Mouse (Mus musculus) hindbrain, embryonic 11.5 days (tissue): ENCODE data around the gene Pim1. TPM values are rescaled to one million over a fixed set of nuclear protein-coding genes. Genes with fewer than 3 reads are reported as not detected.

Source experiments
- ATAC-seq: fragments of 200-750 bp; cut with Nextera tagmentation; 2 replicates; pipeline ENCODE4 v1.8.0; 2017; ENCODE audit warnings: mild to moderate bottlenecking, moderate TSS enrichment, moderate library complexity; ENCODE audit not compliant: low FRiP score
- DNase-seq: peaks from one replicate; pipeline ENCODE4 v3.0.0-alpha.2; 2015; ENCODE audit warnings: low spot score
- H3K27ac ChIP-seq: fragments of 300-500 bp; sonication (generic); 2 replicates; pipeline ENCODE4 v1.5.1; 2014; ENCODE audit warnings: mild to moderate bottlenecking, low read depth, low read length
- H3K27me3 ChIP-seq: fragments of 300-500 bp; sonication (generic); 2 replicates; pipeline ENCODE4 v1.6.1; 2014; ENCODE audit warnings: mild to moderate bottlenecking, low read length, moderate library complexity, mixed read lengths; ENCODE audit not compliant: control insufficient read depth, insufficient read depth
- H3K36me3 ChIP-seq: fragments of 300-500 bp; sonication (generic); 2 replicates; pipeline ENCODE4 v1.6.1; 2014; ENCODE audit warnings: mild to moderate bottlenecking, low read length, moderate library complexity, mixed read lengths; ENCODE audit not compliant: control insufficient read depth, insufficient read depth
- H3K4me1 ChIP-seq: fragments of 300-500 bp; sonication (generic); replicated peaks from 2 replicates; pipeline ENCODE4 v1.6.1; 2014; ENCODE audit warnings: low read length, mixed read lengths; ENCODE audit not compliant: control insufficient read depth, insufficient read depth
- H3K4me2 ChIP-seq: fragments of 300-500 bp; sonication (generic); replicated peaks from 2 replicates; pipeline ENCODE4 v1.6.1; 2014; ENCODE audit warnings: mild to moderate bottlenecking, low read depth, low read length
- H3K4me3 ChIP-seq: fragments of 300-500 bp; sonication (generic); 2 replicates; pipeline ENCODE4 v1.5.1; 2014; ENCODE audit warnings: low read depth, low read length
- H3K9ac ChIP-seq: fragments of 300-500 bp; sonication (generic); 2 replicates; pipeline ENCODE4 v1.6.1; 2014; ENCODE audit warnings: low read depth, low read length
- H3K9me3 ChIP-seq: fragments of 300-500 bp; sonication (generic); 2 replicates; pipeline ENCODE4 v1.6.1; 2016; ENCODE audit warnings: low read length; ENCODE audit not compliant: control insufficient read depth
- WGBS: fragments of 180-500 bp; shearing (Covaris S2); extraction: QIAGEN DNeasy Blood & Tissue Kit; methylation state at CpG from one replicate; pipeline ENCODE4 v1.1.7; 2014; 5-methylcytosine and 5-hydroxymethylcytosine counted together
- polyA plus RNA-seq: library from polyadenylated mRNA; unstranded; fragments of >200 nt; fragmentation: Nextera tagmentation; extraction: Ambion mirVana; gene quantifications from 2 replicates; pipeline ENCODE4 v1.2.1, GENCODE M21; 2014

Pim1 gene
- polyA plus RNA-seq, 1 experiment from 2014 or later: 16.8 TPM

DNA sequence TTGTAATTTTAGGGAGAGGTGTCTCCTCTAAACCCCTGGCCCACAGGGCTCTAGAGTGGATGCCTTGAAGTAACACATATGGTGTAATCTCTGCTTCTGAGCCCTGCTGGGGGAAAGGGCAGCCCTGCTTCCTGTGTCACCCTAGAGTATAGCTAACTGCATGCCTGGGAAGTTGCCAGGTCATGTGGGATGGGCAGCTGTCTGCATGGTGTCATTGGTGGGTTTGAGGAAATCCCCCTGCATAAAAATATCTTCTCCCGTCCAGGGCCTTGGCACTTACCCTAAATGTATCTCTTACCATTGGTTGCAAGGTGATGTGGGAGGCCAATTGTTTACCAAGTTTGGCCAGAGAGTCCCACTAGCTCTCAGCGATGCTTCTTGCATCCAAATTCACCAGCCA, 16.5 kb upstream of the Pim1 start:
- Histone ChIP-seq H3K9me3 (no peaks in the 10 kb centered on the region), H3K27me3 (no peaks in the 10 kb centered on the region), H3K4me2 (no peak overlapping the region), H3K36me3 (no peaks in the 10 kb centered on the region), H3K4me3 (no peak overlapping the region), H3K27ac (no peak overlapping the region), H3K9ac (no peak overlapping the region), H3K4me1 (no peaks in the 10 kb centered on the region)
- no peak for ATAC-seq
- 88% methylated on average over 2 of the region's 2 CpGs for WGBS
- no peak for DNase-seq

DNA sequence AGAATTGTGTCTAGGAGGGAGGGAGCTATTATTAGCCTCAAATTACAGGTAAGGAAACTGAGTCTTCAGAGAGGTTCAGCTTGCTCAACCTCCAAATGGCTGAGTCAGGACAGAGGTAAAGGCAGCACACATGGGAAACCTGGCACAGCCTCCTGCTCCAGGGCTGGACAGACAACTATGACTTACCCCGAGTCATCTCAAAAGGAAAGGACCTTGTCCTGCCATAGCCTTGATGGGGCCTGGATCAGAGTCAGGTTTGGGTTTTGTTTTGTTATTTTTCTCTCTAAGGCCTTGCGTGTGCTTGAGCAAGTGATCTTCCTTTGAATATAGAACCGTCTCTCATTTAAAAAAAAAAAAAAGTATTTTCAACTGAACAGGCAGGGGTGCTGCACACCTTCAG, 15.4 kb upstream of the Pim1 start:
- Histone ChIP-seq H3K4me1 (no peaks in the 10 kb centered on the region), H3K9me3 (no peaks in the 10 kb centered on the region), H3K27ac (no peak overlapping the region), H3K4me3 (no peak overlapping the region), H3K4me2 (no peak overlapping the region), H3K27me3 (no peaks in the 10 kb centered on the region), H3K9ac (no peak overlapping the region), H3K36me3 (no peaks in the 10 kb centered on the region)
- no peak for ATAC-seq
- no peak for DNase-seq
- 88% methylated on average over 3 of the region's 3 CpGs for WGBS

DNA sequence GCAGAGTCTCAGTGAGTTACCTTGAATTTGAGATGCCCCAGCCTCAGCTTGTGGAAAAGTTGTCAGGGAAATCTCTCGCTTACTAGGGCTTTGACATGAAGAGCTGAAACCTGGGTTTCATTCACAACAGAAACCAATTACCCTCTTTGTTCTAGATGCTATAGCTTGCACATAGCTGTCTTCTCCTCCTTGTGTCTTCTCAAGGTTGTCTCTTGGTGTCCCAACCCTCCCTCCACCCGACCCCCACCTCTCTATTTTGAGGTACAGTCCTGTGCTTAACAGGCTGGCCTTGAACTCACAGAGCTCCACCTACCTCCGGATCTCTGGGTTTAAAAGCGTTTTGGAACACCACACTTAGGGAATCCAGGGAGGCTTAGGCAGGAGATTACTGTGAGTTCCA, 14.1 kb upstream of the Pim1 start:
- DNase-seq (no peak), ATAC-seq (no peak)

DNA sequence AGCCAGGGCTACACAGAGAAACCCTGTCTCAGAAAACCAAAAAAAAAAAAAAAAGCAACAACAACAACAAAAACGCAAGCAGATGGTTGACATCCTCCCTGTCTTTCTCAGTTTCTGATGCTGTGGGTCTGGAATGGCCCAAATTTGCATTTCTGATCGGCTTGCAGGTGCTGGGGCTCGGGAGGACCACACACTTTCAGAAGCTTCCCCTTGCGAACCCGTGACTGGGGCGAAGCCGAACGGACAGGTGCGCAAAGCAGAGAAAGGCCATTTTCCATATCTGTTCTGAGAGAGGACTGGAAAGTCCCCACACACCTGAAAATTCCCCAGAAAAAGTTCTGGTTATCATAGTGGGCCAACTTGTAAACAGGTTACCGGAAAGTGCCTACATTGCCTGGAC, 13.2 kb upstream of the Pim1 start:
- DNase-seq: no peak
- Histone ChIP-seq H3K4me1 (no peaks in the 10 kb centered on the region), H3K9me3 (no peaks in the 10 kb centered on the region), H3K4me3 (no peak overlapping the region), H3K27ac (no peak overlapping the region), H3K9ac (no peak overlapping the region), H3K4me2 (no peak overlapping the region), H3K27me3 (no peaks in the 10 kb centered on the region), H3K36me3 (no peaks in the 10 kb centered on the region)
- WGBS: 91% methylated on average over 10 of the region's 10 CpGs
- no peak for ATAC-seq

More for the DNA sequence above, 14.1 kb upstream of the Pim1 start:
- no peak overlapping the region for H3K9ac ChIP-seq
- WGBS: 69% methylated on average over 4 of the region's 4 CpGs
- no peaks in the 10 kb centered on the region for H3K27me3 ChIP-seq
- no peaks in the 10 kb centered on the region for H3K36me3 ChIP-seq
- no peaks in the 10 kb centered on the region for H3K9me3 ChIP-seq
- no peak overlapping the region for H3K4me2 ChIP-seq
- no peak overlapping the region for H3K27ac ChIP-seq
- H3K4me3 ChIP-seq: no peak overlapping the region
- H3K4me1 ChIP-seq: no peaks in the 10 kb centered on the region

DNA sequence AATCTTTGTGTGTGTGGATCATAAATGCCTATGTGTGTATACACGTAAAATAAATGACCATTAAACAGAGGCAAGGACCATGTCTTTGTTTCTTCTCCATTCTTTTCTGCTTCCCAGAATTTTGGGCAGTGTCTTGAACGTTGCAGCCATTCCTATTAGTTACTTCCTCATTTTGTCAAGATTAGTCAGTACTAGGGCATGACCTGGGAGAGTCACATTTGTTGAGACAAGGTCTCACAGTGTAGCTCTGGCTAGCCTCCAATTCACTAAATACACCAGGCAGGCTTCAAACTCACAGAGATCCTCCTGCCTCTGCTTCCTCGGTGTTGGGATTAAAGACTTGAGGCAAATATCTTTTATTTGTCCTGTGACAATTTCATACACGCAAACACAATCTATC, 12.3 kb upstream of the Pim1 start:
- Histone ChIP-seq H3K27ac (no peak overlapping the region), H3K4me3 (no peak overlapping the region), H3K4me1 (no peaks in the 10 kb centered on the region), H3K9me3 (no peaks in the 10 kb centered on the region), H3K9ac (no peak overlapping the region), H3K36me3 (no peaks in the 10 kb centered on the region), H3K27me3 (no peaks in the 10 kb centered on the region), H3K4me2 (no peak overlapping the region)
- ATAC-seq (no peak), DNase-seq (no peak)
- WGBS: 89% methylated on average over 4 of the region's 4 CpGs

DNA sequence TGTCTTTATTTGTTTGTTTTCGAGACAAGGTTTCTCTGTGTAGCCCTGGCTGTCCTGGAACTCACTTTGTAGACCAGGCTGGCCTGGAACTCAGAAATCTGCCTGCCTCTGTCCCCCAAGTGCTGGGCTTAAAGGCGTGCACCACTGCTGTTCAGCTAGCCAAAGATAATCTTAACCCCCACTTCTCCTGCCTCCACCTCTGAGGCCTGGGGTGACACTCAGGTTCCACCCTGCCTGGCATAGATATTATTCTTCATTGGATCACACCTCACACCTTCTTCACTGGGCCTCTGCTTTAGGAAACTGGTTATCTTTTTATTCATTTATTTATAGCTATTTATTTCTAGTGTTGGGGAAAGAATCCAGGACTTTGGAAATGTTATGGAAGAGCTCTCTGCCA, 10.3 kb upstream of the Pim1 start:
- H3K36me3 ChIP-seq: no peaks in the 10 kb centered on the region
- H3K4me1 ChIP-seq: no peaks in the 10 kb centered on the region
- H3K27me3 ChIP-seq: no peaks in the 10 kb centered on the region
- H3K4me2 ChIP-seq: no peak overlapping the region
- H3K9ac ChIP-seq: no peak overlapping the region
- 91% methylated on average over 2 of the region's 2 CpGs for WGBS
- no peak for DNase-seq
- H3K9me3 ChIP-seq: no peaks in the 10 kb centered on the region
- no peak overlapping the region for H3K4me3 ChIP-seq
- H3K27ac ChIP-seq: no peak overlapping the region
- no peak for ATAC-seq

DNA sequence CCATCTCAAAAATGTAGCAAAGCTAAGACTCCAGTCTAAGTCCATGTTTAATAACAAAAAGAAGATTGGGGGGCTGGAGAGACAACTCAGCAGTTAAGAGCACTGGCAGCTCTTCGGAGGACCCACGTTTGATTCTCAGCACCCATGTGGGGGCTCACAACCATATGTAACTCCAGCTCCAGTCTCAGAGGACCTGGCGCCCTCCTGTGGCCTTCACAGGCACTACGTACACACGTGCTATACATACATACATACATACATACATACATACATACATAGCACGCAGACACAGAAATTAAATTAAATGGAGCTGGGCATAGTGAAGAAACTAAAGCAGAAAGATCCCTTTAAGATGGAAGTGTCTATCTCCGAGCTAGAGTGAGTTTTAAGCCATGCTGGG, 7.9 kb upstream of the Pim1 start:
- H3K27ac ChIP-seq: no peak overlapping the region
- 88% methylated on average over 7 of the region's 7 CpGs for WGBS
- ATAC-seq (no peak), DNase-seq (no peak)
- H3K4me2 ChIP-seq: no peak overlapping the region
- H3K27me3 ChIP-seq: no peaks in the 10 kb centered on the region
- no peaks in the 10 kb centered on the region for H3K4me1 ChIP-seq
- no peak overlapping the region for H3K9ac ChIP-seq
- no peaks in the 10 kb centered on the region for H3K9me3 ChIP-seq
- H3K36me3 ChIP-seq: no peaks in the 10 kb centered on the region
- no peak overlapping the region for H3K4me3 ChIP-seq

DNA sequence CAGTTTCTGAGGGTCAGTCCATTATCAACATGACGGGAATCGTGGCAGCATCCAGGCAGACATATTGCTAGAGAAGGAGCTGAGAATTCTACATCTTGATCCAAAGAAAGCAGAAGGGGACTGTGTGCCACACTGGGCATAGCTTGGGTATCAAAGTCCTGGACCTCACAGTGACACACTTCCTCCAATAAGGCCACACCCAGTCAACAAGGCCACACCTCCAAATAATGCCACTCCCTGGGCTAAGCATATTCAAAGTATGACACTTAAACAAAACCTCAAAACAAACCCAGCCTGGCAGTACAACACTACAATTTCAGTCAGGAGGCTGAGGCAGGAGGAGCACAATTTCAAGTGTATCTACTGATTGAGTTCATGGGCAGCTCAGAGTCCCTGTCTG, 7.3 kb upstream of the Pim1 start:
- H3K4me3 ChIP-seq: no peak overlapping the region
- no peaks in the 10 kb centered on the region for H3K9me3 ChIP-seq
- H3K9ac ChIP-seq: no peak overlapping the region
- H3K36me3 ChIP-seq: no peaks in the 10 kb centered on the region
- H3K27ac ChIP-seq: no peak overlapping the region
- H3K4me2 ChIP-seq: no peak overlapping the region
- H3K4me1 ChIP-seq: no peaks in the 10 kb centered on the region
- ATAC-seq: no peak
- no peaks in the 10 kb centered on the region for H3K27me3 ChIP-seq
- no peak for DNase-seq
- 100% methylated on average over 2 of the region's 2 CpGs for WGBS

DNA sequence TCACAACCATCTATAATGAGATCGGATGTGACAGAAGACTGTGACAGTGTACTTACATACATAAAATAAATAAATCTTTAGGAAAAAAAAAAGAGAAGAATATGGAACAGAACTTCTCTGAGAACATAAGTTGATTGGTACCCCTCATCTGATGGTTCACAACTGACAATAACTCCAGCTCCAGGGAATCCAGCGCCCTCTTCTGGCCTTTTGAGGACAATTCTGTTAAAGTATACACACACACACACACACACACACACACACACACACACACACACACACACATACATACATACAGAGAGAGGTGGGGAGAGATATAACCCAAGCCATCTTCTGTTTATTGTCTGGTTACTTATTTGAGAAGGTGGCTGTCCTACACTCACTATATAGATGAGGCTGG, 6.1 kb upstream of the Pim1 start:
- Histone ChIP-seq H3K27me3 (no peaks in the 10 kb centered on the region), H3K4me3 (no peak overlapping the region), H3K9me3 (no peaks in the 10 kb centered on the region), H3K9ac (no peak overlapping the region), H3K4me2 (no peak overlapping the region), H3K27ac (no peak overlapping the region), H3K4me1 (no peaks in the 10 kb centered on the region), H3K36me3 (no peaks in the 10 kb centered on the region)
- ATAC-seq (no peak), DNase-seq (no peak)
- 83% methylated on average over 2 of the region's 2 CpGs for WGBS
